Mouse (Mus musculus) cerebellum, postnatal 10 days (tissue): ENCODE measurements around the gene B130006D01Rik.

Source experiments
- DNase-seq, 2 experiments: peaks; one replicate each; pipeline ENCODE4 v3.0.0; 2021; ENCODE audit warnings: mixed read lengths in 2 of 2

Gene B130006D01Rik

DNA sequence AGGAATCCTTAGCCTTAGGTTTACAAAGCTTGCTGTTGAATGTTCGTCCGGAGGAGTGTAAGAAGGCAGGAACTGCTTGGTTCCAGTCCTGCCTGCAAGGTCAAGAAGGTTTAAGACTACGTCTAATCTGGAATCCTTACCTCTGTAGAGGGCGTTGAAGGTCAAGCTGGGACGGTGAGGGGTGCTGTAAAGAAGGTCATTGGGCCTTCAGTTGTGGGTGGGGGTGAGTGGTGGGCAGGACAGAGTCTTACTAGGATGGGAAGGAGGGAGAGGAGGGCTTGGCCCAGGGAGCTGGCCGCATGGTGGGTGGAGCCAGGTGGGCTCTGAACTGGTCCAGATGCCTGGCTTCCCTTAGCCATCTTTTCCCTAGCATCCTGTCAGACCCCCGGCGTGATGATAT is 48.3 kb downstream of the B130006D01Rik start:
- DNase-seq: no peak

DNA sequence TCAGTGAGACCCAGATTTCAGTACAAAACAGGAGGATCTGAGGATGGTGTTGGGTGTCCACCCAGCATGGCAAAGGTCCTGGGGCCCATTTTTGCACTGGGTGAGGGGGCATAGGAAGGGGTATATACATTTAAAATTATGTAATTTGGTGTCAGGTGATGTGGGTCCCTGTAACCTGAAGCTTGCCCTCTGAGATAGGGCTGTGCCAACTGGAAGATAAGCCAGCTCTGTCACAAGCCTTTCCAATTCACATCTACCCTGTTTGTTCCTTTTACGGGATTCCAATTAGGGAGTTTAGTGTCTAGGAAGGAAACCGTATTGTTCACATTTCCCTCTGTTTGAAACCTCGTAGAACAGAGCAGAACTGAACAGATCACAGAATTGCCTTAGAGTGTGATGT is 49.9 kb downstream of the B130006D01Rik start:
- no peak for DNase-seq
